Comparison of ENCODE assay signal across 9 mouse cellular contexts in genomic region chr14:49733950-49734349, GRCm38 (mm10). TPM values are rescaled to one million over a fixed set of nuclear protein-coding genes. Genes with fewer than 3 reads are reported as not detected.
DNase-seq lines count a peak whose midpoint lies in the region; ATAC-seq lines count a peak whose summit lies in the region.
"Had no signal": no experiment of that assay in that cellular context is flagged by ENCODE, and none has a peak within 500 bp of the region (broad histone marks: within the 10 kb centered on the region; RNA-seq: fewer than 3 reads in every experiment).

No protein-coding gene starts in this region.

- no peak overlapping the region for H3K27ac ChIP-seq in kidney, embryonic 16.5 days (ENCODE audit: low read length)
- no peak overlapping the region for H3K27ac ChIP-seq in hindbrain, embryonic 14.5 days

- DNase-seq in kidney, postnatal 10 days = peak; percentile 9
- DNase-seq in ES-CJ7 (ENCODE audit: low read depth, low spot score) (peak; percentile 33), ZHBTc4 (ENCODE audit: low read depth, low spot score) (peak; percentile 43)
- peak; percentile 79 for DNase-seq in hindbrain, embryonic 14.5 days (ENCODE audit: low spot score)
- no peak for DNase-seq in right cerebral cortex, postnatal 14 days
- DNase-seq in spleen, postnatal 10 days (ENCODE audit: low spot score in 2 of 2) = no peak
- no peak for DNase-seq in adrenal gland, adult 8-10 months
- DNase-seq: thymus, postnatal 25 days had no signal

- H3K4me1 ChIP-seq in kidney, embryonic 16.5 days (ENCODE audit: insufficient read depth, low read length) = no peaks in the 10 kb centered on the region
- no peaks in the 10 kb centered on the region for H3K4me1 ChIP-seq in hindbrain, embryonic 14.5 days (replicated peaks; ENCODE audit: control insufficient read depth, insufficient read depth, low read length)

- no peak overlapping the region for H3K4me2 ChIP-seq in kidney, embryonic 16.5 days (replicated peaks; ENCODE audit: low read depth, low read length)
- no peak overlapping the region for H3K4me2 ChIP-seq in hindbrain, embryonic 14.5 days (replicated peaks)

- H3K4me3 ChIP-seq in kidney, embryonic 16.5 days (ENCODE audit: low read length) = no peak overlapping the region
- no peak overlapping the region for H3K4me3 ChIP-seq in hindbrain, embryonic 14.5 days (replicated peaks; ENCODE audit: low read length)

- no peak for ATAC-seq in kidney, embryonic 16.5 days (ENCODE audit: low FRiP score, low TSS enrichment)
- ATAC-seq in hindbrain, embryonic 14.5 days (ENCODE audit: low FRiP score) = peak; percentile 58; the same call in 1 of the 2 replicates

- no peak overlapping the region for H3K9ac ChIP-seq in kidney, embryonic 16.5 days (replicated peaks; ENCODE audit: low read length)
- H3K9ac ChIP-seq in hindbrain, embryonic 14.5 days = no peak overlapping the region

- H3K36me3 ChIP-seq in kidney, embryonic 16.5 days (ENCODE audit: insufficient read depth, low read length) = no peaks in the 10 kb centered on the region
- H3K36me3 ChIP-seq in hindbrain, embryonic 14.5 days (replicated peaks; ENCODE audit: control insufficient read depth, insufficient read depth) = no peaks in the 10 kb centered on the region

- H3K9me3 ChIP-seq in kidney, embryonic 16.5 days (ENCODE audit: low read length) = no peaks in the 10 kb centered on the region
- H3K9me3 ChIP-seq in hindbrain, embryonic 14.5 days (ENCODE audit: control insufficient read depth, low read length) = no peaks in the 10 kb centered on the region

- no peaks in the 10 kb centered on the region for H3K27me3 ChIP-seq in kidney, embryonic 16.5 days (ENCODE audit: insufficient read depth, low read length)
- no peaks in the 10 kb centered on the region for H3K27me3 ChIP-seq in hindbrain, embryonic 14.5 days (ENCODE audit: control insufficient read depth, insufficient read depth, low read length)

RNA-seq across cellular contexts. Expression of gene Armh4, which starts 49.2 kb away (rescaled TPM):
- polyA plus RNA-seq in kidney, embryonic 16.5 days (2015; fragmentation: Nextera tagmentation; extraction: Ambion mirVana) = 7.6 and 8.2 TPM in 2 replicates
- 28.3 and 29.0 TPM in 2 replicates for polyA plus RNA-seq in hindbrain, embryonic 14.5 days (2014; fragmentation: Nextera tagmentation; extraction: Ambion mirVana)
- total RNA-seq in adrenal gland, adult 8-10 months (2022) = 1 to 10 TPM in 2 of 4 experiments, under 1 TPM in 2; 0.89 to 2.0 (median 1.1) TPM

Comparison
In these comparisons a context has a peak if more than half of its experiments do, and no peak if none do; other contexts are left out.
1. DNase-seq: peak in kidney, postnatal 10 days (single experiment), ES-CJ7 (single experiment), ZHBTc4 (single experiment) and hindbrain, embryonic 14.5 days (single experiment); none in right cerebral cortex, postnatal 14 days (single experiment), spleen, postnatal 10 days (0 of 2) and adrenal gland, adult 8-10 months (single experiment).